Mouse (Mus musculus) CH12.LX (cell line): ENCODE measurements at regions not wholly inside any gene's neighbourhood (a gene's known extent, or its start where the extent isn't known, plus 50 kb on each side); places are given as distances from the start of the nearest gene placed in this dataset.

Source experiments
- MEF2A ChIP-seq: IDR thresholded peaks from 2 replicates; pipeline ENCODE4 v1.6.1; 2014; ENCODE audit warnings: low read depth, mild to moderate bottlenecking, inconsistent platforms, low read length, improper control_type of control experiment, borderline replicate concordance
- POLR2A ChIP-seq: IDR thresholded peaks from 2 replicates; pipeline ENCODE4 v1.6.1; 2011; ENCODE audit warnings: low read depth, mild to moderate bottlenecking, improper control_type of control experiment, low read length
- TCF12 ChIP-seq: IDR thresholded peaks from 2 replicates; pipeline ENCODE4 v1.6.1; 2014; ENCODE audit warnings: low read depth, mild to moderate bottlenecking, inconsistent platforms, low read length, improper control_type of control experiment
- ZNF384 ChIP-seq: IDR thresholded peaks from 2 replicates; pipeline ENCODE4 v1.6.1; 2012; ENCODE audit warnings: low read depth, low read length, improper control_type of control experiment, inconsistent platforms

DNA sequence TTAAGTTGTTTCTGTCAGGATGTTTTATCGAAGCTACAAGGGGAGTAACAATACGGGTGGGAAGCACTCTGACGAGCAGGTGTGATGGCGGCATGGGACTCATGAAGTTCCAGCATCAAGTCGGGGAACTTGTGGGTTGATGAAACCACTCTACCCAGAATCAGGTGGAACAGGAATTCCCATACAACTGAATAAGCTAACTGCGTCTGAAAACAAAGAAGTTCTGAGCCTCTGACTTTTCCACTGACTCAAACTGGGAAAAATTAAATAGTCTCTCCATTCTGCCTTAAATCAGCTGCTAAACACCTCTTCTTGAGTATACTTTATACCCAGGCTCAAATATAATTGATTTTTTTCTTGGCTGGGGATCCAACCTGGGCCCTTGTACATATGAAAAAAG is 105.6 kb upstream of the Egln3 start:
- TF ChIP-seq POLR2A (no peak), TCF12 (peak; percentile 45; the same call in 1 of the 2 replicates), MEF2A (peak; percentile 54; the same call in 1 of the 2 replicates), ZNF384 (no peak)
